Mouse (Mus musculus) thymus, adult 2 months (tissue): ENCODE results near the gene Ccdc92.

Experiments
- CTCF ChIP-seq: fragments of 200-500 bp; IDR thresholded peaks from 2 replicates; pipeline ENCODE4 v1.5.1; 2012; ENCODE audit warnings: mild to moderate bottlenecking, control low read depth, low read length, moderate library complexity, borderline replicate concordance; ENCODE audit not compliant: control insufficient read depth, poor library complexity, insufficient read depth; ENCODE audit errors: extremely low read depth
- POLR2A ChIP-seq: fragments of 200-500 bp; IDR thresholded peaks from 2 replicates; pipeline ENCODE4 v1.6.1; 2012; ENCODE audit warnings: mild to moderate bottlenecking, low read length, control low read depth, moderate library complexity; ENCODE audit not compliant: control insufficient read depth, poor library complexity, insufficient read depth; ENCODE audit errors: extremely low read depth

DNA sequence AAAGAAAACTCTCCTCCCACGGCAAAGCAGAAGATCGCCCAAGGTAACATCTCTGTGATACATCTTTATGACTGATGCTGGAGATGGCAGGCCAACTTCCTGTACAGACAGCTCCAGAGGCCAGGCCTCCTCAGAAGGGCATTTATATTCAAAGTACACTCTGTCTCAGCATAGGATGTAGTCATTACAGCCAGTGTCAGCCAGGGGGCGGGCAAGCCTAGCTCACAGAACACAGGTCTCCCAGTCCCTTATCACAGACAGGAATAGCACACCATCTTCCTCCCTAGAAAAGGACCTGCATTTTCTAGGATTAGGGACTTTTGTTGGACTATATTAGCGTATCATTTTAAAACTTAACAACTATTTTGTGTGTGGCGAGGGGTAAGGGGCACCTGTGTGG, 46.6 kb upstream of the Ccdc92 start:
- no peak for TF ChIP-seq CTCF
- TF ChIP-seq POLR2A = no peak
